Mouse (Mus musculus) limb, embryonic 11.5 days (tissue): ENCODE data around the gene Ntm. TPM values are rescaled to one million over a fixed set of nuclear protein-coding genes. Genes with fewer than 3 reads are reported as not detected.

ENCODE experiments used
- ATAC-seq: fragments of 200-750 bp; cut with Nextera tagmentation; 2 replicates; pipeline ENCODE4 v1.8.0; 2017; ENCODE audit warnings: low read depth; ENCODE audit not compliant: insufficient number of reproducible peaks, low FRiP score, low TSS enrichment
- DNase-seq: peaks from one replicate; pipeline ENCODE4 v3.0.0-alpha.2; 2015; ENCODE audit warnings: low spot score
- H3K27ac ChIP-seq: fragments of 300-500 bp; sonication (generic); replicated peaks from 2 replicates; pipeline ENCODE4 v1.5.1; 2014; ENCODE audit warnings: low read depth, mild to moderate bottlenecking, low read length
- H3K27me3 ChIP-seq: fragments of 300-500 bp; sonication (generic); 2 replicates; pipeline ENCODE4 v1.6.1; 2014; ENCODE audit warnings: mild to moderate bottlenecking, low read length, mixed read lengths; ENCODE audit not compliant: control insufficient read depth, insufficient read depth
- H3K36me3 ChIP-seq: fragments of 300-500 bp; sonication (generic); 2 replicates; pipeline ENCODE4 v1.6.1; 2014; ENCODE audit warnings: mild to moderate bottlenecking, low read length, moderate library complexity, mixed read lengths; ENCODE audit not compliant: control insufficient read depth, insufficient read depth
- H3K4me1 ChIP-seq: fragments of 300-500 bp; sonication (generic); 2 replicates; pipeline ENCODE4 v1.6.1; 2014; ENCODE audit warnings: low read length, mixed read lengths; ENCODE audit not compliant: control insufficient read depth, insufficient read depth
- H3K4me2 ChIP-seq: fragments of 300-500 bp; sonication (generic); 2 replicates; pipeline ENCODE4 v1.6.1; 2014; ENCODE audit warnings: low read depth, mild to moderate bottlenecking, moderate library complexity; ENCODE audit not compliant: severe bottlenecking
- H3K4me3 ChIP-seq: fragments of 300-500 bp; sonication (generic); 2 replicates; pipeline ENCODE4 v1.5.1; 2014; ENCODE audit warnings: low read depth, low read length
- H3K9ac ChIP-seq: fragments of 300-500 bp; sonication (generic); 2 replicates; pipeline ENCODE4 v1.6.1; 2014; ENCODE audit warnings: mild to moderate bottlenecking, low read length
- H3K9me3 ChIP-seq: fragments of 300-500 bp; sonication (generic); 2 replicates; pipeline ENCODE4 v1.6.1; 2016; ENCODE audit warnings: low read length; ENCODE audit not compliant: control insufficient read depth
- WGBS: fragments of 180-500 bp; shearing (Covaris S2); extraction: QIAGEN DNeasy Blood & Tissue Kit; methylation state at CpG from one replicate; pipeline ENCODE4 v1.1.7; 2014; 5-methylcytosine and 5-hydroxymethylcytosine counted together
- polyA plus RNA-seq: library from polyadenylated mRNA; unstranded; fragments of >200 nt; fragmentation: Nextera tagmentation; extraction: Ambion mirVana; gene quantifications from 2 replicates; pipeline ENCODE4 v1.2.1, GENCODE M21; 2014

Gene Ntm
- polyA plus RNA-seq, 1 experiment from 2014 or later, result 16.2 TPM

- WGBS, result 82% methylated on average over 9 of the region's 9 CpGs
- Histone ChIP-seq H3K36me3 (no peaks in the 10 kb centered on the region), H3K9me3 (no peaks in the 10 kb centered on the region), H3K27me3 (no peaks in the 10 kb centered on the region), H3K27ac (no peak overlapping the region), H3K9ac (no peak overlapping the region), H3K4me1 (no peaks in the 10 kb centered on the region), H3K4me2 (no peak overlapping the region), H3K4me3 (no peak overlapping the region)
- no peak for DNase-seq
- no peak for ATAC-seq
These were observed 64.4 kb downstream of the Ntm start for GRCm38 (mm10) chr9:29898406-29899054.

- H3K27me3 ChIP-seq, result no peaks in the 10 kb centered on the region
These were observed 65.5 kb downstream of the Ntm start for GRCm38 (mm10) chr9:29897448-29897847.

GRCm38 (mm10) chr9:29892792-29893191 lies 70.1 kb downstream of the Ntm start:
- DNase-seq (no peak), ATAC-seq (no peak)
- Histone ChIP-seq H3K27me3 (no peaks in the 10 kb centered on the region), H3K36me3 (no peaks in the 10 kb centered on the region), H3K4me3 (no peak overlapping the region), H3K9me3 (no peaks in the 10 kb centered on the region), H3K9ac (no peak overlapping the region), H3K4me1 (no peaks in the 10 kb centered on the region), H3K4me2 (no peak overlapping the region), H3K27ac (no peak overlapping the region)
- WGBS, result 88% methylated on average over 5 of the region's 5 CpGs

More at GRCm38 (mm10) chr9:29897448-29897847, 65.5 kb downstream of the Ntm start:
- Histone ChIP-seq H3K4me3 (no peak overlapping the region), H3K4me1 (no peaks in the 10 kb centered on the region), H3K9ac (no peak overlapping the region), H3K27ac (no peak overlapping the region), H3K4me2 (no peak overlapping the region), H3K9me3 (no peaks in the 10 kb centered on the region), H3K36me3 (no peaks in the 10 kb centered on the region)
- no peak for DNase-seq
- 64% methylated on average over 4 of the region's 4 CpGs for WGBS
- ATAC-seq, result no peak

DNA sequence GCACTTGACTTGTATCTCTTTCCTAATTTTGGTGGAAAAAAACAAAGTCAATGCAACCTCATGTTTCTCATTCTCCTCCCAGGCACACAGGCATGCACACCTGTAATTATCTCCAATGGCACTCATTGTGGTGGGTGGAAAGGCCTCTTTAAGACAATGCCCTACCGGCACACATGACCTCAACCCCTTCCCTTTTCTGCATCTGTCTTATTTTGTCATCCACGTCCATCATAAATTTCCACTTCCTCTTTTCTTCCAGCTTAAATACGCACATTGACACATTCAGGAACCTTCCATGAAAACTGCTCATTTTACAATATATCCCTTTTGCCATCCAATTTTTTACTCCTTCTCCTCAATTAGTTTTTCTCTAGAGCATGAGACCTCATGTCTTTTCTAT lies 74.2 kb downstream of the Ntm start:
- 86% methylated on average over 3 of the region's 3 CpGs for WGBS
- ATAC-seq (no peak), DNase-seq (no peak)
- Histone ChIP-seq H3K36me3 (no peaks in the 10 kb centered on the region), H3K27ac (no peak overlapping the region), H3K9ac (no peak overlapping the region), H3K4me2 (no peak overlapping the region), H3K9me3 (no peaks in the 10 kb centered on the region), H3K4me1 (no peaks in the 10 kb centered on the region), H3K27me3 (no peaks in the 10 kb centered on the region), H3K4me3 (no peak overlapping the region)

DNA sequence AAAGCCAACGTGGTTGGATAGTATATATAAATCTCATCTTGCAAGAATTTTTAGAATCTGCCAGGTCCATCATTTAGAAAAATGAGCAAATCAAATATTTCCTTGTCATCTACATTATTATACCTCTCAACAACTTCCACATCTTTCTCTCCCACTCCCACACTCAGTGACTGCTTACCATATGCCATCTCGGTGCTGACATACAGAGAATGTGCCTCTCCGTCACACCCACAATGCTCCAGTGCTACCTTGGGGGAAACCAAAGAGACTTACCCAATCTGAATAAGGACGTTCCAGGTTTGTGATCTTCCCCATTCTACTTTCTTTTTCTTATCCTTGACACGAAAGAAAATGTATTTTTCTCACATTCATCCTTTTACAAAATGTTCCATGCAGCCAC lies 75.0 kb downstream of the Ntm start:
- Histone ChIP-seq H3K27ac (no peak overlapping the region), H3K4me2 (no peak overlapping the region), H3K9ac (no peak overlapping the region), H3K4me1 (no peaks in the 10 kb centered on the region), H3K27me3 (no peaks in the 10 kb centered on the region), H3K9me3 (no peaks in the 10 kb centered on the region), H3K4me3 (no peak overlapping the region), H3K36me3 (no peaks in the 10 kb centered on the region)
- ATAC-seq (no peak), DNase-seq (no peak)
- 90% methylated on average over 5 of the region's 5 CpGs for WGBS

DNA sequence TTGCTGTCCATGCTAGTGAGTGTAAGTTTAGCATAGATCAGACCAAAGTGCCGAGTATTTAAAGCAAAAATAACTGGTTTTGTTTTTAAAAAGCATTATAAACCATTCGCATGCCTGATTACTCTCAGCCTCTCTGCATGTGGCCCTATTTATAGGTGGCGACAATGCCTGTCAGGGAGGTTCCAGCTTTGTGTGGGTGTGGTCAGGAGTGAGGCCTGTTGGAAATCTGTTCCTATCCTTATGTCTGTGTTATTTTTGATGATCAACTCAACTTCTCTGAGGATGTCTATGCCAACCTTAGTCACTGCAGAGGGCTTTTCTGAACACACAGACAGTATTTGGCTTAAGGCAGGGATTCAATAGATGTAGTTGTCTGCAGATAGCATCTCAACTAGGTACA lies 78.9 kb downstream of the Ntm start:
- Histone ChIP-seq H3K4me3 (no peak overlapping the region), H3K9ac (no peak overlapping the region), H3K9me3 (no peaks in the 10 kb centered on the region), H3K27me3 (no peaks in the 10 kb centered on the region), H3K36me3 (no peaks in the 10 kb centered on the region), H3K4me2 (no peak overlapping the region), H3K4me1 (no peaks in the 10 kb centered on the region), H3K27ac (no peak overlapping the region)
- DNase-seq, result no peak
- WGBS, result 79% methylated on average over 3 of the region's 3 CpGs
- ATAC-seq, result no peak

DNA sequence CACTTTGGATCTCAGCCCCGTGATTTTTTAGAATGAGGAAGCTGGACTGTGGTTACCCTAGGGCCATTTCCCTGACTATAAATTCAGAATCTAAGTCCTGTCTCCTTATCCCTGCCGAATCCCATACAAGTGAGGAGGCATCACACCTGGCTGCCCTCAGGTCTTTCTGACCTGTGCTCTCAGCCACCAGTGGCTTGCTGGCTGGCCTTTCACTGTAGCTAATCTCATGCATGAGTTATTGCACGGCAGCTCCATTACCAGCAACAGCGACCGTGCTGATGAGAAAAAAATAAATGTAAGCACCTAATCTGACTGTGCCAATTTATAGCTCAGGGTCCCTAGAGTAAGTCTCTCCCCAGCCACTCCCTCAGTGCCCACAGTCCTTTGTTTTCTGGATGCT lies 81.3 kb downstream of the Ntm start:
- Histone ChIP-seq H3K27ac (no peak overlapping the region), H3K27me3 (no peaks in the 10 kb centered on the region), H3K9ac (no peak overlapping the region), H3K36me3 (no peaks in the 10 kb centered on the region), H3K4me2 (no peak overlapping the region), H3K4me3 (no peak overlapping the region), H3K4me1 (no peaks in the 10 kb centered on the region), H3K9me3 (no peaks in the 10 kb centered on the region)
- DNase-seq, result no peak
- WGBS, result 73% methylated on average over 5 of the region's 5 CpGs
- no peak for ATAC-seq

- ATAC-seq (no peak), DNase-seq (no peak)
- no peaks in the 10 kb centered on the region for H3K4me1 ChIP-seq
- H3K4me2 ChIP-seq, result no peak overlapping the region
- H3K36me3 ChIP-seq, result no peaks in the 10 kb centered on the region
- H3K27me3 ChIP-seq, result no peaks in the 10 kb centered on the region
- no peak overlapping the region for H3K27ac ChIP-seq
- no peak overlapping the region for H3K9ac ChIP-seq
- no peaks in the 10 kb centered on the region for H3K9me3 ChIP-seq
- WGBS, result 63% methylated on average over 3 of the region's 3 CpGs
- H3K4me3 ChIP-seq, result no peak overlapping the region
These were observed 85.4 kb downstream of the Ntm start for GRCm38 (mm10) chr9:29877583-29877982.

DNA sequence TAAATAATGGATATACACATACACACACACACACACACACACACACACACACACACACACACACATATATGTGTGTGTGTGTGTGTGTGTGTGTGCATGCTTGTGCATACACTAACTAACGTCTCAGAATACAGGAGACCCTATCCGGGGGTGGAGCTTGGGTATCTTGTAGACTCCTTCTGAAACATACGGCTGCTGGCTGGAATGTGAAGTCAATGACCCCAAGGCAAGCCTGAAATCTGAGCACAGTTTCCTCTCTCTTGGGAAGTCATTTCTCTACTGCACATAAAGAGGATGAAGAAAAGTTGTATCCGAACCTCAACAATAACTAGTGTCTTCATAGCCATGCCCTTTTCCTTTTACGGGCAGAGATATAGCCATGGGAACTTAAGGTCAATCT lies 95.2 kb downstream of the Ntm start:
- H3K9ac ChIP-seq, result no peak overlapping the region
- DNase-seq, result peak; percentile 38
- H3K4me3 ChIP-seq, result no peak overlapping the region
- H3K9me3 ChIP-seq, result no peaks in the 10 kb centered on the region
- 0 out of 2 replicates have a peak, but pooled peaks have one; percentile 47 for ATAC-seq
- H3K36me3 ChIP-seq, result no peaks in the 10 kb centered on the region
- H3K27me3 ChIP-seq, result no peaks in the 10 kb centered on the region
- 51% methylated on average over 5 of the region's 5 CpGs for WGBS
- H3K27ac ChIP-seq, result no peak overlapping the region
- peaks cover 21% of the 10 kb centered on the region for H3K4me1 ChIP-seq
- no peak overlapping the region for H3K4me2 ChIP-seq
